18 mouse cellular contexts compared by ENCODE assay signal in the genomic region with DNA sequence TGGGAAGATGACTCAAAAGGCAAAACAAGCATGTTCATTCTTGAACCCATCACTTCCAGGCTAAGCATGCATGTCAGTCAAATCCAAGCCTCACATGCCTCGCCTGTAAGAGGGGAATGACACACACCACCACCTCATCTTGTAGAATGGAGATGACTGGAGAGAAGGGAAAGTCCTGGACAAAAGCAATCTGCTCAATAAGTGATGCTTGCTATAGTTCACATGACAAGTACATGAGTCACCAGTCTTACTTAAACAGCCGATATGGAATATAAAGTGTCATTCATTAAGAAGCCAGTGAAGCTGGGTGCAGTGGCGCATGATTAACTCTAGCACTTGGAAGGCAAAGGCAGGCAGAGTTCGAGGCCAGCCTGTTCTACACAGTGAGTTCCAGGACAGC. TPM values are rescaled to one million over a fixed set of nuclear protein-coding genes. Genes with fewer than 3 reads are reported as not detected.
A peak's percentile ranks its signal among the peaks of the same experiment; 100 is the strongest.
DNase-seq lines count a peak whose midpoint lies in the region; ATAC-seq and TF ChIP-seq lines count a peak whose summit lies in the region.
"Had no signal": no experiment of that assay in that cellular context is flagged by ENCODE, and none has a peak within 500 bp of the region (broad histone marks: within the 10 kb centered on the region; RNA-seq: fewer than 3 reads in every experiment).

No protein-coding gene starts in this region.

- WGBS in intestine, postnatal 0 days: 48% methylated on average over 4 of the region's 4 CpGs
- WGBS in intestine, embryonic 15.5 days: 68% methylated on average over 4 of the region's 4 CpGs
- WGBS in midbrain, embryonic 15.5 days: 47% methylated on average over 4 of the region's 4 CpGs
- 95% methylated on average over 4 of the region's 4 CpGs for WGBS in thymus, adult 2 months

- no peaks in the 10 kb centered on the region; the same call in 1 of the 2 replicates for H3K4me1 ChIP-seq in intestine, postnatal 0 days (replicated peaks; ENCODE audit: control insufficient read depth, insufficient read depth, low read length)
- peaks cover 13% of the 10 kb centered on the region; the same call in 1 of the 2 replicates for H3K4me1 ChIP-seq in intestine, embryonic 15.5 days (replicated peaks)
- no peaks in the 10 kb centered on the region for H3K4me1 ChIP-seq in CH12.LX (ENCODE audit: control insufficient read depth in 1 of 2, insufficient read depth in 2 of 2)
- peaks cover 41% of the 10 kb centered on the region for H3K4me1 ChIP-seq in midbrain, embryonic 15.5 days
- 0 out of 2 replicates have a peak, but pooled peaks cover 1% of the 10 kb centered on the region for H3K4me1 ChIP-seq in thymus, adult 2 months (replicated peaks; ENCODE audit: control insufficient read depth, insufficient read depth, low read length)

- H3K9me3 ChIP-seq in intestine, postnatal 0 days (ENCODE audit: control insufficient read depth): no peaks in the 10 kb centered on the region
- no peaks in the 10 kb centered on the region for H3K9me3 ChIP-seq in intestine, embryonic 15.5 days
- no peaks in the 10 kb centered on the region for H3K9me3 ChIP-seq in CH12.LX (replicated peaks; ENCODE audit: low read length)
- no peaks in the 10 kb centered on the region for H3K9me3 ChIP-seq in midbrain, embryonic 15.5 days
- H3K9me3 ChIP-seq: limb, embryonic 15.5 days had no signal

- no peak overlapping the region for H3K9ac ChIP-seq in intestine, postnatal 0 days (ENCODE audit: low read depth, low read length)
- no peak overlapping the region for H3K9ac ChIP-seq in intestine, embryonic 15.5 days
- H3K9ac ChIP-seq in CH12.LX (ENCODE audit: insufficient read depth, low read depth): no peak overlapping the region
- no peak overlapping the region for H3K9ac ChIP-seq in midbrain, embryonic 15.5 days
- H3K9ac ChIP-seq: hindbrain, embryonic 14.5 days; limb, embryonic 15.5 days had no signal

- H3K36me3 ChIP-seq in intestine, postnatal 0 days (ENCODE audit: control insufficient read depth, insufficient read depth): no peaks in the 10 kb centered on the region; the same call in 1 of the 2 replicates
- no peaks in the 10 kb centered on the region for H3K36me3 ChIP-seq in intestine, embryonic 15.5 days
- H3K36me3 ChIP-seq in CH12.LX (replicated peaks in 1 of 2; ENCODE audit: control insufficient read depth in 1 of 2, insufficient read depth in 1 of 2, low read length in 1 of 2): no peaks in the 10 kb centered on the region
- H3K36me3 ChIP-seq in midbrain, embryonic 15.5 days (replicated peaks): no peaks in the 10 kb centered on the region
- no peaks in the 10 kb centered on the region for H3K36me3 ChIP-seq in thymus, adult 2 months (ENCODE audit: control insufficient read depth, insufficient read depth, low read length)
- H3K36me3 ChIP-seq: limb, embryonic 15.5 days had no signal

- in situ Hi-C loops in CH12.LX (cut with MboI; ENCODE audit: low pct_ligation_motif_present, low pct_unique_long_range_greater_than_20kb, low sequenced_read_pairs): no loop called here

- dilution Hi-C loops in CH12.LX (cut with MboI; ENCODE audit: extremely low pct_ligation_motif_present, extremely low pct_unique_long_range_greater_than_20kb, low sequenced_read_pairs): no loop called here

- no peak overlapping the region for H3K4me2 ChIP-seq in intestine, postnatal 0 days (replicated peaks; ENCODE audit: low read depth)
- H3K4me2 ChIP-seq in intestine, embryonic 15.5 days (replicated peaks): no peak overlapping the region
- no peak overlapping the region for H3K4me2 ChIP-seq in CH12.LX (ENCODE audit: insufficient read depth, low read depth, poor library complexity, severe bottlenecking)
- H3K4me2 ChIP-seq in midbrain, embryonic 15.5 days: no peak overlapping the region
- H3K4me2 ChIP-seq: limb, embryonic 15.5 days had no signal

- no peaks in the 10 kb centered on the region for H3K27me3 ChIP-seq in intestine, postnatal 0 days (replicated peaks; ENCODE audit: control insufficient read depth, insufficient read depth, low read length)
- no peaks in the 10 kb centered on the region for H3K27me3 ChIP-seq in intestine, embryonic 15.5 days (replicated peaks)
- peaks cover 28% of the 10 kb centered on the region for H3K27me3 ChIP-seq in CH12.LX (replicated peaks)
- H3K27me3 ChIP-seq in midbrain, embryonic 15.5 days (replicated peaks): no peaks in the 10 kb centered on the region
- H3K27me3 ChIP-seq in thymus, adult 2 months (ENCODE audit: control insufficient read depth, insufficient read depth, low read length): peaks cover 7% of the 10 kb centered on the region; the same call in 1 of the 2 replicates

- no peak for TF ChIP-seq RAD21 in CH12.LX (IDR thresholded peaks at IDR 0.05; ENCODE audit: low read depth, low read length)

- no peak for TF ChIP-seq EP300 in CH12.LX (IDR thresholded peaks at IDR 0.05; ENCODE audit: low read length)

- DNase-seq in 3T3-L1 (ENCODE audit: low read depth, low spot score) (peak; percentile 84), CH12.LX (ENCODE audit: extremely low read depth) (peak; percentile 1)
- no peak for DNase-seq in thymus, adult 2 months
- no peak for DNase-seq in urinary bladder, adult 18-20 months (ENCODE audit: low spot score in 2 of 2)
- DNase-seq: cerebellum, postnatal 14 days; kidney, adult 9 months; lung, adult 2 months had no signal

- H3K79me2 ChIP-seq in CH12.LX (replicated peaks; ENCODE audit: control insufficient read depth, extremely low read depth, insufficient read depth, poor library complexity, severe bottlenecking): no peaks in the 10 kb centered on the region

- no peak overlapping the region for H3K4me3 ChIP-seq in intestine, postnatal 0 days (ENCODE audit: low read depth, low read length)
- no peak overlapping the region for H3K4me3 ChIP-seq in intestine, embryonic 15.5 days (replicated peaks)
- H3K4me3 ChIP-seq in CH12.LX (replicated peaks in 1 of 3; ENCODE audit: low read depth in 2 of 3, low read length in 2 of 3, poor library complexity in 1 of 3): no peak overlapping the region
- no peak overlapping the region for H3K4me3 ChIP-seq in midbrain, embryonic 15.5 days
- no peak overlapping the region for H3K4me3 ChIP-seq in thymus, adult 2 months (ENCODE audit: control insufficient read depth, insufficient read depth, low read length)
- H3K4me3 ChIP-seq: limb, embryonic 15.5 days had no signal

- no peak for TF ChIP-seq POLR2A in CH12.LX (IDR thresholded peaks at IDR 0.05; ENCODE audit: low read depth, low read length)
- TF ChIP-seq POLR2A in thymus, adult 2 months (IDR thresholded peaks at IDR 0.05; ENCODE audit: control insufficient read depth, extremely low read depth, insufficient read depth, low read length, poor library complexity): no peak

- ATAC-seq in intestine, postnatal 0 days: peak; percentile 31
- ATAC-seq in intestine, embryonic 15.5 days: no peak
- ATAC-seq in midbrain, embryonic 15.5 days (replicated peaks): no peak

- H3K27ac ChIP-seq in intestine, postnatal 0 days (ENCODE audit: low read depth, low read length): peak overlapping the region; percentile 60; the same call in 1 of the 2 replicates
- H3K27ac ChIP-seq in intestine, embryonic 15.5 days: no peak overlapping the region
- no peak overlapping the region for H3K27ac ChIP-seq in CH12.LX (ENCODE audit: insufficient read depth, low read depth)
- H3K27ac ChIP-seq in midbrain, embryonic 15.5 days: 0 out of 2 replicates have a peak overlapping the region, but pooled peaks have one; percentile 62
- no peak overlapping the region for H3K27ac ChIP-seq in thymus, adult 2 months (ENCODE audit: control insufficient read depth, insufficient read depth, low read length)
- H3K27ac ChIP-seq: limb, embryonic 15.5 days had no signal

- no peak for TF ChIP-seq CTCF in intestine, postnatal 0 days (IDR thresholded peaks at IDR 0.05; ENCODE audit: low read depth)
- no peak for TF ChIP-seq CTCF in CH12.LX (conservative IDR thresholded peaks at IDR 0.05 in 1 of 2, IDR thresholded peaks at IDR 0.05 in 1 of 2; ENCODE audit: low read depth in 2 of 2, low read length in 2 of 2)
- TF ChIP-seq CTCF in thymus, adult 2 months (IDR thresholded peaks at IDR 0.05; ENCODE audit: borderline replicate concordance, control insufficient read depth, extremely low read depth, insufficient read depth, low read length, poor library complexity): no peak

RNA-seq across cellular contexts. Expression of a gene that starts 6.1 kb away (rescaled TPM):
- polyA plus RNA-seq in intestine, postnatal 0 days (2015; fragmentation: Nextera tagmentation; extraction: Ambion mirVana): 125 and 137 TPM in 2 replicates
- polyA plus RNA-seq in intestine, embryonic 15.5 days (2015; fragmentation: Nextera tagmentation; extraction: Ambion mirVana): 41.6 and 44.8 TPM in 2 replicates
- total RNA-seq in CH12.LX (2012; rRNA removed) (0.84 and 1.4 TPM in 2 replicates), CH12.LX (2014; rRNA removed) (0.16 TPM in 1 of 2 replicates, not detected in the other)
- polyA plus RNA-seq in CH12.LX (2012; ENCODE audit: insufficient read length, low read depth): 4.7 and 5.0 TPM in 2 replicates
- polyA plus RNA-seq in midbrain, embryonic 15.5 days (2015; fragmentation: Nextera tagmentation; extraction: Ambion mirVana): 28.9 and 34.2 TPM in 2 replicates
- 2.2 and 2.4 TPM in 2 replicates for polyA plus RNA-seq in thymus, adult 2 months (2012; rRNA removed)

RNA-seq across cellular contexts. Expression of a gene that starts 25.9 kb away (rescaled TPM):
- 0.08 TPM in 1 of 2 replicates, not detected in the other for polyA plus RNA-seq in intestine, postnatal 0 days (2015; fragmentation: Nextera tagmentation; extraction: Ambion mirVana)
- not detected in 2 replicates for polyA plus RNA-seq in intestine, embryonic 15.5 days (2015; fragmentation: Nextera tagmentation; extraction: Ambion mirVana)
- not detected in 2 replicates for total RNA-seq in CH12.LX (2012; rRNA removed)
- not detected in 2 replicates for total RNA-seq in CH12.LX (2014; rRNA removed)
- polyA plus RNA-seq in CH12.LX (2012; ENCODE audit: insufficient read length, low read depth): not detected in 2 replicates
- 0.09 TPM in 1 of 2 replicates, not detected in the other for polyA plus RNA-seq in midbrain, embryonic 15.5 days (2015; fragmentation: Nextera tagmentation; extraction: Ambion mirVana)
- polyA plus RNA-seq in thymus, adult 2 months (2012; rRNA removed): not detected in 2 replicates
- total RNA-seq: adrenal gland, adult 2 months; gastrocnemius, postnatal 4 days; left cerebral cortex, postnatal 10 days had no signal
- polyA plus RNA-seq: adrenal gland, adult 2 months; embryonic facial prominence, embryonic 11.5 days; limb, embryonic 15.5 days; lung, adult 2 months; neural tube, embryonic 11.5 days had no signal

RNA-seq across cellular contexts. Expression of a gene that starts 42.9 kb away (rescaled TPM):
- 54.0 and 54.7 TPM in 2 replicates for polyA plus RNA-seq in intestine, postnatal 0 days (2015; fragmentation: Nextera tagmentation; extraction: Ambion mirVana)
- polyA plus RNA-seq in intestine, embryonic 15.5 days (2015; fragmentation: Nextera tagmentation; extraction: Ambion mirVana): 58.3 and 63.8 TPM in 2 replicates
- total RNA-seq in CH12.LX (2012; rRNA removed) (61.8 and 70.5 TPM in 2 replicates), CH12.LX (2014; rRNA removed) (74.7 and 77.3 TPM in 2 replicates)
- polyA plus RNA-seq in CH12.LX (2012; ENCODE audit: insufficient read length, low read depth): 72.8 and 79.1 TPM in 2 replicates
- 40.9 and 42.7 TPM in 2 replicates for polyA plus RNA-seq in midbrain, embryonic 15.5 days (2015; fragmentation: Nextera tagmentation; extraction: Ambion mirVana)
- polyA plus RNA-seq in thymus, adult 2 months (2012; rRNA removed): 8.9 and 10.6 TPM in 2 replicates

RNA-seq across cellular contexts. Expression of a gene that starts 47.7 kb away (rescaled TPM):
- not detected in 2 replicates for polyA plus RNA-seq in intestine, postnatal 0 days (2015; fragmentation: Nextera tagmentation; extraction: Ambion mirVana)
- polyA plus RNA-seq in intestine, embryonic 15.5 days (2015; fragmentation: Nextera tagmentation; extraction: Ambion mirVana): not detected in 2 replicates
- total RNA-seq in CH12.LX (2012; rRNA removed) (not detected in 2 replicates), CH12.LX (2014; rRNA removed) (not detected in 2 replicates)
- polyA plus RNA-seq in CH12.LX (2012; ENCODE audit: insufficient read length, low read depth): not detected in 2 replicates
- polyA plus RNA-seq in midbrain, embryonic 15.5 days (2015; fragmentation: Nextera tagmentation; extraction: Ambion mirVana): not detected in 2 replicates
- not detected in 2 replicates for polyA plus RNA-seq in thymus, adult 2 months (2012; rRNA removed)
- total RNA-seq: adrenal gland, adult 2 months; gastrocnemius, postnatal 4 days; left cerebral cortex, postnatal 10 days; megakaryocyte-erythroid progenitor cell, adult 5-6 weeks had no signal
- polyA plus RNA-seq: adrenal gland, adult 2 months; embryonic facial prominence, embryonic 11.5 days; hindbrain, embryonic 14.5 days; limb, embryonic 15.5 days; lung, adult 2 months; neural tube, embryonic 11.5 days had no signal

Comparison
In these comparisons a context has a peak if more than half of its experiments do, and no peak if none do; other contexts are left out.
1. H3K27ac ChIP-seq: peak in intestine, postnatal 0 days (single experiment) and midbrain, embryonic 15.5 days (single experiment); none in intestine, embryonic 15.5 days (single experiment), CH12.LX (single experiment) and thymus, adult 2 months (single experiment).
2. DNase-seq: peak in 3T3-L1 (single experiment) and CH12.LX (single experiment); none in thymus, adult 2 months (single experiment) and urinary bladder, adult 18-20 months (0 of 2).